Mouse (Mus musculus): ENCODE data around the gene Mxra7. TPM values are rescaled to one million over a fixed set of nuclear protein-coding genes. Genes with fewer than 3 reads are reported as not detected.

The Mxra7 gene
- total RNA-seq, 2 experiments from 2014 or later: 22.3 to 22.6 TPM

DNA sequence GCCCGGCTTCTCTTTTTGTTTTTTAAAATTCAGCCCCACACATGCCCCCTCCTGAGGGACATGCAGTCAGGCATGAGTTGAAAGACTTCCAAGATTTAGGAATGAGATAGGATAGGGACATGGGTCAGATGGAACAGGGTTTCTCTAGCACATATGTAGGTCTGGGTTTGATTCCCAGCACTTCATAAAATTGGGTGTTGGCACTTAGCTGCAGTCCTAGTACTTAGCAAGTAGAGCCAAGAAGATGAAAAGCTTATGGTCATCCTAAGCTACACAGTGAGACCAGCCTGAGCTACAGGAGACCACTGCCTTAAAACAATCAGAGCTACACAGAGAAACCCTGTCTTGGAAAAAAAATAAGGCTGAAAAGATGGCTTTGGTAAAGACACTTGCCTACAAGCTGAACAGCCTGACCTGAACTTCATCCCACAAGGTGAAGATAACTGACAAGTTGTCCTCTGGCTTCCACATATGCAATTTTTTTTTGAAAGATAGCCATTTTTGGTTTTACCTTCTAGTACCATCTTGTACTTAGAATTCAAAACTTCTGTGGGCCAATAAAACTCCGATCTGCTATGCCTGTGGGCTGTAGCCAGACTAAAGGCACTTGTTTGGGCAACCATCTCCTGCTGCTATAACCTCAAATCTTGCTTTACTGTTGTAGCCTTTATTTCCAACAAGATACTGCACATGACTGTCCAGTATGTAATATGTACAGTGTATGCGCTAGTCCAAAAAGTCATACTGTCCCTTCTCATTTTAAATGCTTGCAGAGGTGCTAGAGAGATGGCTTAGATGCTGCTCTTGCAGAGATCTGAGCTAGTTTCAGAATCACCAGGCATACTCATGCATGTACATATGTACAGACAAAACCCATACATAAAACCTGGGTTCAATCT is 19.6 kb upstream of the Mxra7 start:
- no peak for DNase-seq

DNA sequence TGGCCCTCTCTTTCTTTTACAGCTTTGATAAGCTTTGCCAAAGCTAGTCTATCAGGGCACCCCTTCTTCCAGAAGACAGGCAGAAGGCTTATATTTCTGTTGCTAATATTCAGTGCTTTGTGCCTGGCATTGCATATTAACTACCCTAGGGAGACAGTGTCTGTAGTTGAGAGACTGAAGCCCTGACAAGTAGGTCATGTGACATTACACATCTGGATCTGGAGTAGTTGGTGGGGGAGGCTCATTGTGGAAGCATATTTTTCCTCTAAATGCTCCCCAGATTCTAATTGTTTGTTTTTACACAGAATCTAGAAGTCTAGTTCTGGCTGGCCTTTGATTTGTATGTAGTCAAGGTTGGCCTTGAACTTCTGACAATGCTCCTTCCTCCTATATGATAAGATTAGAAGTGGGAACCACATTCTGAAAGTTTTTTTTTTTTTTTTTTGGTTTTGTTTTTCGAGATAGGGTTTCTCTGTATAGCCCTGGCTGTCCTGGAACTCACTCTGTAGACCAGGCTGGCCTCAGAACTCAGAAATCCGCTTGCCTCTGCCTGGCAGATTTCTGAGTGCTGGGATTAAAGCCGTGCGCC is 18.8 kb upstream of the Mxra7 start:
- no peak for DNase-seq

DNA sequence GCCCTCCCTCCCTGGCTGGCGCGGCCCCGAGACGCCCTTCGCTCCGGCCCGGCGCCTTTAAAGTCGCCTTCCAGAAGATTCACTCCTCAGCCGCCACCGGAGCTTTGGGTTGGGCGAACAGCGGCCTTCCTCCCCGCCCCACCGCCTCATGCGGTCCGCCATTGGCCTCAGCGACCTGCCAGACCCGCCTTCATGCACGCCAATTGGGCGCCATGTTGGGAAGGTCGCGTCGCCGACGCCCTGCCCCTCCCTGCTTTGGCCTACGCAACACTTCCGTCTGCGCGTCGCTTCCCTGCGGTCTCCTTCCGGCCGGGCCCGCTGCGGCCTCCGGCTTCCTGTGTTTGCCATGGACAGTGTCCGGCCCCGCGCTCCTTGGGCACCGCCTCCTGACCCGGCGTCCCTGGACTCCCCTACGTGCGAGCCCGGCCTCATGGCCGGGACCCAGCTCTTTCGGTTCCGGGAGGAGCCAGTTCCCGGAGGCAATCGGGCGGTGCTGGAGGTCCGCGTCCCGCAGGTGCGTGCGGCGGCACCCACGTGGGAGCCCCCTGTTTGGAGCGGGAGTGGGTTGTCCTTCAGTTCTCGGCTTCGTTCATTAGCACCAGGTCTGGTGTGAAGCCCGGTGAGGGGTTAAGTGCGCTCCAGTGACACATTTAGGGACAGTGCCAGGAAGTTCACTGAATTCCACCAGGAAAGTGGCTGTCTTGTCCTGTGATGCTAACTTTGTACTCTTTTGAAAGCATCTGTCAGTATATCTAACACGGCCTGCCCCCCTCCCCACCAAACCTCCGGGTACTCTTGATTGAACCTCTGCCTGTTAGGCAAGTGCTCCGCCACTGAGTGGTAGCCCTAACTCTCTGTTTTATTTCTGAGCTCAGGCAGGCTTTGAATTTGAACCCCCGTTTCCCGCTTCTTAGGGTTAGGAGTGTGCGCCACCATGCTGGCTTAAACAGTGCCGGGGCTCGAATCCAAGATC is 15.7 kb upstream of the Mxra7 start, which contains the start of the genes Mettl23 and Jmjd6:
TSS of gene Mettl23 (plus strand) at position 18 of the 973 bp plus-strand sequence.
TSS of gene Jmjd6 (minus strand) at position 189 of the 973 bp plus-strand sequence.
- DNase-seq: peak; percentile 98

DNA sequence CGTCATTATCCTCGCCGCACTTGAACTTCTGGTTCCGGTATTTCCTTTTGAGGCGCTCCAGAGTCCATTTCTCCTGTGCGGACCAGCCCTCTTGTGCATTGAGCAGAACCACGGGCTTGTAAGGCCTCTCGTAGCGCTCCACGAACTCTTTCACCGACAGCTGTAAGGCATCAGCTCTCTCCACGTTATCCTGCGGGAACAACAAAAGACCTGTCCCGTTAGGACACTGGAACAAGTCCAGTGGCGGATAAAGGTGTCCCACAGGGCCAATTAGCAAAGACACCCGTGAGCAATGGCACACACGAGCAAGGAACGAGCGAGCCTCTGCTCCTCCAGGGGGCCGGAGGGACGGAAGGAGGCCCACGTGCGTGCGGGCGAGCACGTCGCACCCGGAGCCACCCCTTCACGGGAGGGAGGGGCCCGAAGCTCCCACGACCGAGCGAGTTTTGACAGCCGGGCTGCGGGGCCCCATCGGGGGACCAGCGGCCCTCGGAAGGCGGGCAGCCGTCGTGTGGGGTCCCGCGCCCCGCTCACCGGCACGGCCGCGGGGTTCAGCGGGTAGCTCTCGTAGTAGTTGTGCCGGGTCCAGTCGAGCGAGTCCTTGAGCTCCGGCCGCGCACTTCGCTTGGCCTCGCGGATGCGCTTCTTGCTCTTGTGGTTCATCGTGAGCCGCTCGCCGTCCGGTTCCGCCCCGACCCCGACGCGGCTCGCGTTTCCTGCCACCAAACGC is 14.8 kb upstream of the Mxra7 start:
- peak; percentile 64 to 71 for DNase-seq

DNA sequence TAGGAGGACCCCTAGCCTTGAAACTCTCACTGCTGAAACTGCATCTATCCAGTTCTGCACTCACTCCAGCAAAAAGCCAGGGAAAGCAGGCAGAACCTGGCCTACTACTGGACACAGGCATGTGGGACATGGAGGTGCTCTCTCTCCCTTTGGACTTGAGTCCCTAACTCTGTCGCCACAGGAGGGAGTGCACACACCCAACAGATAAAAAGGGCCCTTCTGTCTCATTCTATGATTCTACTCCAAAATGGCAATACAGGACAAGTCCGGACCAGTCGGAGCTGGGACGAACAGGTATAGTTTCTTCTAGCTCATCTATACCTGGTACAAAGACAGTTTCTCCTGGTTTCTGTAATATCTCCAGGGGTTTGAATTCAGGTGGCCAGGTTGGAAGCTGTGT is 12.9 kb upstream of the Mxra7 start:
- no peak for DNase-seq

DNA sequence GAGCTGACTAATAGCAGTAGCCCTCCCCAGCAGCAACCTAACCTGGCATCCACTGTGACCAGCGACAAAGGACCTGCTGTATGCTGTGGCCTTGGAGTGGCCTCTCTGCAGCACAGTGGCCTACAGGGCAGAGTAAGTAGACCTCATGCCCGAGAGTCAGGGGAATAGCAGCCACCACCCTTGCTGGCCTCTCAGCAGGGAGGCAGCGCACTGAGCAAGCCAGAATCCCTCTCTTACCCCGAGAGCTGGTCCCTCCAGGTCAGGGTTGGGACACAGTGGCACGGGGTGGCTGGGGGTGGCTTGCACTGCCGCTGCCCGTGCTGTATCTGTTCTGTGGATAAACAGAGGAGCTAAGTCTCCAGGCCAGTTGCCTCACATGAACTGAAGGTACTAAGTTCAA is 11.8 kb upstream of the Mxra7 start:
- DNase-seq: no peak

DNA sequence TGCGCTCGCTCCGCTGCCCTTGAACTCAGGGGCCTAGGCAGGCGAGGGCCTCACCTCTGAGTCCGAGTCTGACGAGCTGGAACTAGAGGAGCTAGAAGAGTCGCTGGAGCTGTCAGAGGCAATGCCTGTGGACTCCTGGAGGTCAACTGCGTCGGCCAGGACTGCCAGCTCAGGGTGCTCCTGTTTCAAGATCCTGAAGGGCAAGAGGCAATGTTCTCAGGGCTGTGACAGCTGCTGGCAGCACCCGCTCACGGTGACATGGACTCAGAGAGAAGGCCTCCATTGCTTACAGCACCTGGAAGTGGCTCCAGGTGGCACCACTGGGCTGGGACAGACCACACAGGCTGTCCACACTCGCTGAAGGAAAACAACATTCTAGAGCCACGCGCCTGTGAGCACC is 11.1 kb upstream of the Mxra7 start:
- no peak for DNase-seq

DNA sequence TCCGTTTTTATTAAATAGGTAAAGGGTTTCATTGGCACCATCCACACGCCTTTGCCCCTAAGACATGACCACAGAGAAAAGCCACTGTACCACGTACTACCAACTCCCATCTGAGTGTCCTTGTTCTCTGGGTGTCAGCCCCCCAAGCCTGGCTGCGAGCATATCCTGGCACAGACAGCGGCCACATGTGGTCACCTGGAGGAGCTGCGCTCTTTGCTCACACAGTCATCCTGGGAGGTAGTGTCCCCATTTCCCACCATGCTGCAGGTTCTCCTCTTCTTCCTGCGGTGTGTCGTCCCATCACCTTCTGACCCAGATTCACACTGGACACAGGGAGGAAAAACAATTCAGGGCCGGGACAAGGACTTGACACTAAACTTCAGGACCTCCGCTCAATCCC is 9.6 kb upstream of the Mxra7 start:
- no peak for DNase-seq

DNA sequence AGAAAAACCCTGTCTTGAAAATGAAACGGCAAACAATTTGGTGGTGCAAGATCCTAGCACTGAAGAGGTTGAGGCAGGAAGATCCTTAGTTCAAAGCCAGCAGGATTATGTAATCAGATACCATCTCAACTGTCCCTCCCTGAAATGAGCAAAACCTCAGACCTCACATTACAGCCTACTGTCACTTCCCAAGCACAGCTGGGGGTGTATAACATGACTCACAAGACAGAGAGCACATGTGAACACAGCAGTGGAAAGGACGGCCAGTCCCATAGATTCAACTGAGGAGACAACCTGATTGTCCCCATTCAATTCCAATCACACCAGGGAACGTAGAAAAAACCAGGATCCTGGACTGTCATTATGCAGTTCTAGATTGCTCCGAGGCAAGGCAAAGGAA is 8.4 kb upstream of the Mxra7 start:
- DNase-seq: no peak

DNA sequence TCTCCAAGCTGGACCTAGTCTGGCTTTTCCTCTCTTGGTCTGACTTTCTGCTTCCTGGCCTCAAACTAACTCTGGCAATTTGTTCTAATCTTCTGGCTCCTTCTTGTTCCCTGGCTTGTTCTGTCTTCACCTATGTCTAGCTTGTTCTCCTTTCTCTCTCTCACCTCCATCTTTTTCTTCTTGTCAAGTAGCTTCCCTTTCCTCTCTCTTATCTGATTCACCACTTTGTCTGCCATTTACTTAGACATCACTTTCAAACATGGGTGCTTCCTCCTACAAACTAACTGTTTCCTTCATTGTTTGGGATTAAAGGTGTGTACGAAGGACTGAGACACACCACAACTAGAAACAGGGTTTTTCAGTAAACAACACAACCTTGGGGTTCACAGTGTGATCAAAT is 7.1 kb upstream of the Mxra7 start:
- no peak for DNase-seq

DNA sequence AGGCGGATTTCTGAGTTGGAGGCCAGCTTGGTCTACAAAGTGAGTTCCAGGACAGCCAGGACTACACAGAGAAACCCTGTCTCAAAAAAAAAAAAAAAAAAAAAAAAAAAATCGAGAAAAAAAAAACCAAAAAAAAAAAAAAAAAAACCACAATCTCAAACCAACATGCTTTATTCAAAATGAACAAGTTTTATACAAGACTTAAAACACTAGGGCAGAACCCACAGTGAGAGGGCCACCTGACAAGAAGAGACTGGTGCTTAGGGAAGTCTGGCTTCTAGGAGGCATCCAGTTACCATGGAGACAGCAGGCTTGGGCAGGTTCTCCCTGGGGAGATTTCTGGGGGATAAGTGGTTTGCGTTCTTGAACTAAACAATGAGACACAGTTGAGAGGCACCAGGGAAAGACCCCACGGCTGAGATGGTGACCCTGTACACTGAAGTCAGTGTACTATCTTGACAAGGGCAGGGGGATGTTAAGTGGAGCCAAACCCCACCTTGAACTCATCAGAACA is 4.4 kb upstream of the Mxra7 start:
- no peak for DNase-seq

DNA sequence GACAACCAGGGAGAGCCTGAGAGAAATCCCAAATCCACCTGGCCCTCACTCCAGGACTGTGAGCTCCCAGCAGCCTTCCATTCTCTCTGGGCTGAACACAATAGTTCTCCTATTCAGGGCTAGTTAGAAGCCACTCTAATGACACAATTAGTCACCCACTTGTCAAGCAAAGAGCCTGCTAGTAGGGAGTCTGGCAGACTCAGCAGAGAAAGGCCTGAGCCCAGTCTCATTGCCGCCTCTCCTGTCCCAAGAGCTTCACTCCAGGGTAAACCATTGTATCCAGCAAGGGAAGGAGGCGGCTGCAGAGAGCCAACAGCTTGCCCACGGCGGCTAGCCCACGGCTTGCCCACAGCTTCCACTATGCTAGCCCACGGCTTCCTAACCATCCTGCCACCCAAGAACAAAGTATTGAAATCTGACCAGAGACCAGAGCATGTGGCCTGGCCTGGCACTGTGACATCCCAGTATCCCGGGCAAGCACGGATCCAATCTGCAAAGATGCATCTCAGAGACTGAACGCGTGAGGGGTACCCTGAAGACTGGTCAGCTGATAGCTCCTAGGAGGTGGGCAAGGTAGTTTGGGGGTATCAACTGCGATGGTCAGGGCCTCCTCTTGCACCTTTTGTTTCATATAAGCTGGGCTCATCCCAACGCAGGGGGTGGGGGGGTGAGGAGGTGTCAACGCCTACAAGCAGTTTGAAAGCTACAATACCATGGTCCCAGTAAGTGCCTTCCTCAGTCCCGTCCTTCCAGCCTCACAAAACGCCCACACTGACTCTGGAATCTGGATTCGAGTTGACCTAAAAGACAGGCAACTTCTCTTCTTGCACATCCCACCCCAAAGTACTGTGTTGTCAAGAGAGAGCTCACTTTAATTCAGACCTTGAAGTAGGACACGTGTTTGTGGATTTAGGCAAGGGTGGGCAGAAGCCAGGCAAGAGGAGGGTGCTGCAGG is 1.0 kb downstream of the Mxra7 start:
- no peak for DNase-seq

DNA sequence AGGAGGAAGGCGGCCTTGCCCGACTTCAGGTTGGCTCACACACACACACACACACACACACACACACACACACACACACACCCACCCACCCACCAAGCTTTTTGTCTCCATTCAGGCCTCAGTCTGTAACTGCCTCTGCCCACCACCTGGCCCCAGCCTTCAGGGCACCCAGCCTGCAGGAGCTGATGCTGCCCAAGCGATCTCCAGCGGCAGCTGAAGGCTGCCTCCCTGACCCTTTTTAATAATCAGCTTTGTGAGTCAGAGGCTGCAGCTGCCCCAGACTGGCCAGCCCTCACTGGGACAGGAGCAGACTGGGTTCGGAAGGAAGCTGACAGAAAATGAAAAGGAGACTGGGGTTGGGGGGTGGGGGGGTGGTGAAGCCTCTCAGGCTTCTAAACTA is 2.6 kb downstream of the Mxra7 start:
- DNase-seq: no peak

DNA sequence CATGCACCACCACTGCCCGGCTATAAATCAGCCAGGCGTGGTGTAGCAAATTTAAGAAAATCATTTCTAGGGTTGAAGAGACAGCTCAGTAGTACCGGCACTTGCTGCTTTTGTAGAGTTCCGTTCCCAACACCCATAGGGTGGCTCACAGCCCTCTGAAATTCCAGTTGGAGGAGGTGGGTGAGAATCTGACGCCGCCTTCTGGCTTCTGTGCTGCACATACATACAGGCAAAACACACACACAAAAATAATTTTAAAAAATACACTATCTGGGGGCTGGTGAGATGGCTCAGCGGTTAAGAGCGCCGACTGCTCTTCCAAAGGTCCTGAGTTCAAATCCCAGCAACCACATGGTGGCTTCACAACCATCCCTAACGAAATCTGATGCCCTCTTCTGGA is 4.0 kb downstream of the Mxra7 start:
- DNase-seq: peak; percentile 28 to 37

DNA sequence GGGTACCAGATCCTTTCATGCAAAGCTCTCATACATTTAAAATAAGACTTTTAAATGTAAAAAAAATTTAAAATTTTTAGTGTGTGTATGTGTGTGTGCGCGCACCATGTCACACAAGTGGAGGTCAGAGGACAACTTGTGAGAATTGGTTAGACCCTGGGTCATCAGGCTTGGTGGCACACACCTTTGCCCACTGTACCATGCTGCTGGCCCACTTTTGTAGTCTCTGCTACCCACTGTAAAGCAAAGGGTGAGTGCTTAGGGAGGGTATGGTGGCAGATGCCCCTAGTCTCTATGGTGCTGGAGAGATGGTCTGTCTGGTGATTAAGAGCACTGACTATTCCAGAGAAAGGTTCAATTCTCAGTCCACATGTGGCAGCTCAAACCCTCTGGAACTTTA is 4.6 kb downstream of the Mxra7 start:
- no peak for DNase-seq

DNA sequence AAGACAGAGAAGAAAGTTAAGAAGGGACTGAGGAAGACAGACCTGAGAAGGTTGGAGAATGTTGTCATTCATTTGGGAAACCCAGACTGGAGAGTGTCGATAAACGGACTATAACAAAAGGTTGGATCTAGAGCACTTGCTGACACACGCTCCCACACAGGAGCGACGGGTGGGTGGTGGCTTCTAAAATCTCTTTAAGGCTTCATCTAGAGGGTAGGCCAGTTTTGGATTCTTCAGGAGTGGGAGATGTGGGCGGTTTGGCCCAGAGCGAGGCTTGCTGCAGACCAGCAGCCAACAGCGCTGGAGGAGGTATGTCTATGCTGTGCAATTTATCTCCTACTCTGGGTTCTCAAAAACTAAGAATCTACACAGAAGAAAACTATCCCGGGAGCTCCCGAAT is 5.2 kb downstream of the Mxra7 start:
- DNase-seq: no peak

DNA sequence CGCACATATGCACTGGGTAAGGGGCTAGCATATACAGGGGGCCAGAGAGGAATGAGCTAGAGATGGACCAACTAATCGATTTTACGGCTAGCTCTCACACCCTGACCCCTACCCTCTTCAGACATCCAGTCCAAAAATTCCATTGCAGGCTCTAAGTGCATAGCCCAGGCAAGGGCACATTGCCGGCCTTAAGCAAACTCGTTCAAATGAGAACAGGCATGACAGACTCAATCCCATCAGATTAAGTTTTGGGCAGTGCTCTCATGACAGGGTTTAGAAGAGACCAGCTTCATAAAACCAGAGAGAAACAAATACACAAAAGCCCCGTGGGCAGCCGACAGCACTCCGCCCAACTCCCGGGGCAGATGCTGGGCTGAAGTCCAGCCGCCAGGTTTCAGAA is 5.6 kb downstream of the Mxra7 start:
- DNase-seq: no peak

DNA sequence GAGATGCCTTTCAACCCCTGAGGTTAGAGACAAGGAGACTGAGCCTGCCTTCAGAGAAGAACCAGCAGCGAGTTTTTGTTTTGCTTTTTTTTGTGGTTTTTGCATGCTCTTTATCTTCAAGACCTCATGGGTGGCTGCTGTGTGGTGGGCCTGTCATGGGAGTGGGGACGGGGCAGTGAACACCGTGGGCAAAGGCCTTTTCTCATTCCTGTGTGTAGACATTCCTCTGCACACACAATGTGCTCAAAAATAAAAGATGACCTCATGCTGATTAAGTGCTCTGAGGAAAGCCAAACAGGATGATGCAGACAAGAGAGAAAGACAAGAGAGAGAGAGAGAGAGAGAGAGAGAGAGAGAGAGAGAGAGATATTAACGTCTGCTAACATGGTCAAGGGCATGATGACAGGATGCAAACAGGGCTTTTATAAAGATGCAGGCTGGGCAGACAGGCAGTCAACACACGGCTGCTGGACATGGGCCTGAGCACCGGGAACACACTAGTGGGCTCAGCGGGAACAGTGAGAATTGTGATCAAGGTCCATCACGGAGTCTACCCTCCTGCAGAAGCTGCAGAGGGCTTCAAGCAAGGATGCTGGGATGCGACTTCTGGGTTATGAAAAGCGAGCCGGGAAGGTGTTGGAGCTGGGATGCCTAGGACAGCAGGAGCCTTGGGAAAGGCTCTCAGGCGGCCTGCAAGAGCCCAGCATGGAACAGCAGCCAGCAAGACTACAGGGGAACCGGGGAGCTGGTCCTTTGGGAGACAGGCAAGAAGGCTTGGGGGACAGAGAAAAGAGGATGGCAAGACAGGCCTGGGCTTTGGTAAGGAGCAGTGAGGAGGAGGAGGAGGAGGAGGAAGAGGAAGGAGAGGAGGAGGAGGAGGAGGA is 6.5 kb downstream of the Mxra7 start:
- DNase-seq: no peak

DNA sequence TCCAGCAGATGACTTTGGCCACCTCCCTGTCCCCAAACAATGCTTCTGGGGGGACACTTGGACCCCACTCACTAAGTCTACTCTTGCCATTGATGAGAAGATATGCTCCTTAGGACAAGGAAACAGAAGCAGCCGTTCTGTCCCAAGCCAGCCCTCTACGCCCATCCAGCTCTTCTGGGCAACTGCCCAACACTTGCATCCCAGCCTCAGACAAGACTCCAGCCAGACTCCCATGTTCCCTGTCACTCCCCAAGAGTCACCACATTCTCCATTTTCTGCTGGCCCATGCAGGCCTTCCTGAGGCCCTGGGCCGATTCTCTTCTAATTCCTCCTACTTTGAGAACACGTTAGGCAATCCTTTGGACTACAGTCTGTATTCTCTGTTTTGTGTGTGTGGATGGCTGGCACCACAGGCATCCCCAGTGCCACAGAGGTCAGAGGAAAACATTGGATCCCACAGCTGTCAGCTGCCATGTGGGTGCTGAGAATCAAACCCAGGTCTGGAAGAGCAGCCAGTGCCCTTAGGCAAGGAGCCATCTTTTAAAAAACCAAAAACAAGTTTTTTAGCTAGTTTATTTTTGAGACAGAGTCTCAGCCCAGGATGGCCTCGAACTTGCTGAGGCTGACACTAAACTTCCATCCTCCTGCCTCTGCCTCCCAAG is 7.8 kb downstream of the Mxra7 start:
- DNase-seq: no peak

Data from layer of hippocampus, postnatal 36 days (tissue).